Mouse (Mus musculus): ENCODE measurements around the gene Gsg1l. TPM values are rescaled to one million over a fixed set of nuclear protein-coding genes. Genes with fewer than 3 reads are reported as not detected.

Gene Gsg1l
- polyA plus RNA-seq, 1 experiment from 2014 or later, result 4.4 TPM

DNA sequence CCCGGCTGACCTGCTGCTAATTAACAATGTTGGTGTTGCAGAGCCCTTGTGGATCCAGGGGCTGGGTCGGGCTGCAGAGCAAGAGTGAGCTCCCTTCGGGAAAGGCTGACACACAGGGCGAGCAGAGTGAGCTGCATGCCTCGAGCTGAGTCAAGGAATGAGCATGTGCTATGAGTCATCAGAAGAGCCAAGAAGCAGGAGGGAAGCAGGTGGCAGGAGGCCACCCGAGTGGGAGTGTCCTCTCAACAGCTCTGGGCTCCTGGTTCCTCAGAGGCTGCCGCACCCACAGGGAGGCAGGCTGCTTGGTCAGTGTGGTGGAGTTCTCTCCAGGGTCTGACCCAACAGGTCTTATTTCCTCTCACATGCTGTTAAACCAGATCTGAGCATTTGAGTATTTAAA, 183.2 kb downstream of the Gsg1l start:
- no peak overlapping the region for H3K4me3 ChIP-seq
- H3K27me3 ChIP-seq, result no peaks in the 10 kb centered on the region
- 58% methylated on average over 7 of the region's 7 CpGs for WGBS
- no peak overlapping the region for H3K9ac ChIP-seq (replicated peaks)
- H3K4me1 ChIP-seq, result 0 out of 2 replicates have a peak, but pooled peaks cover 7% of the 10 kb centered on the region
- H3K4me2 ChIP-seq (replicated peaks), result no peak overlapping the region
- no peak for ATAC-seq (ENCODE audit: low FRiP score, low read depth)
- H3K9me3 ChIP-seq, result no peaks in the 10 kb centered on the region
- H3K27ac ChIP-seq (replicated peaks), result no peak overlapping the region
- no peaks in the 10 kb centered on the region for H3K36me3 ChIP-seq

DNA sequence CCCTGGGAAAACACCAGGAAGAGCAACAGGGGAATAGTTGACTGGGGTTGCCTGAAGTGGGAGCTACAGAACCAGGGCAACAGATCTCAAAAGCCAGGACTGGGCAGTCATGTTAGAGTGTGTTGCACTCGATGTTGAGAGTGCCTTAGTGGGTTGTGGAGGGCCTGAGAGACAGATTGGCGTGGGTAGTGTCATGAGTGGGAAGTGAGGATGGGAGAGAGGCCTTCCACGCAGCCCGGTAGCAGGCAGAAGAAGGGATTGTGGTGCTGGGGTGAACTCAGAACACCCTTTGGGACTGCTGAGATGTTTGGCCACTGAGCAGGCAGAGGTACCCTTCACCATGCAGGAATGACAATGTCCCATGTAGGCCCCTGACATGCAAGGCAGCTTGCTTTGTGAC, 185.2 kb downstream of the Gsg1l start:
- Histone ChIP-seq H3K9ac (replicated peaks) (no peak overlapping the region), H3K27me3 (no peaks in the 10 kb centered on the region), H3K9me3 (no peaks in the 10 kb centered on the region), H3K4me3 (no peak overlapping the region), H3K4me2 (replicated peaks) (no peak overlapping the region), H3K36me3 (no peaks in the 10 kb centered on the region), H3K27ac (replicated peaks) (no peak overlapping the region), H3K4me1 (0 out of 2 replicates have a peak, but pooled peaks cover 7% of the 10 kb centered on the region)
- no peak for ATAC-seq (ENCODE audit: low FRiP score, low read depth)
- WGBS, result 83% methylated on average over 4 of the region's 4 CpGs

DNA sequence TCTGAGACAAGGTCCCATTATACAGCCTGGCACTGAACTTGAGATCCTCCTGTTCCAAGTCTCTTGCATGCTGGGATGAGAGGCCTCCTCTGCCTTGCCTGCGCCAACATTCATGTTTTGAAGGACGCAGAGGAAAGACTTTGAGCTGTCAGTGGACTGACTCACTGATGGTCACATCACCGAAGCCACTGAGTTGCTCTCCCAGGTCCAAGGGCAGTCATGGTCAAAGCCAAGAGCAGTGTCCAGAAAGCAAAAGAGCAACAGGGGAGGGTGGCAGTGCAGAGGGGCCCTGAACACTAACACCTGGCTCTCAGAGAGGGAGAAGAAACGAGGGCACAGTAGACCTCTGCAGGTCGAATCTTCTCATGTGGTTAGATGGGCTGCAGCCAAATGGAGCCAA, 188.6 kb downstream of the Gsg1l start:
- no peak overlapping the region for H3K4me3 ChIP-seq
- H3K4me1 ChIP-seq, result no peaks in the 10 kb centered on the region
- ATAC-seq (ENCODE audit: low FRiP score, low read depth), result no peak
- no peak overlapping the region for H3K4me2 ChIP-seq (replicated peaks)
- 94% methylated on average over 5 of the region's 5 CpGs for WGBS
- no peaks in the 10 kb centered on the region for H3K36me3 ChIP-seq
- H3K27me3 ChIP-seq, result no peaks in the 10 kb centered on the region
- no peak overlapping the region for H3K27ac ChIP-seq (replicated peaks)
- H3K9me3 ChIP-seq, result no peaks in the 10 kb centered on the region
- no peak overlapping the region for H3K9ac ChIP-seq (replicated peaks)

DNA sequence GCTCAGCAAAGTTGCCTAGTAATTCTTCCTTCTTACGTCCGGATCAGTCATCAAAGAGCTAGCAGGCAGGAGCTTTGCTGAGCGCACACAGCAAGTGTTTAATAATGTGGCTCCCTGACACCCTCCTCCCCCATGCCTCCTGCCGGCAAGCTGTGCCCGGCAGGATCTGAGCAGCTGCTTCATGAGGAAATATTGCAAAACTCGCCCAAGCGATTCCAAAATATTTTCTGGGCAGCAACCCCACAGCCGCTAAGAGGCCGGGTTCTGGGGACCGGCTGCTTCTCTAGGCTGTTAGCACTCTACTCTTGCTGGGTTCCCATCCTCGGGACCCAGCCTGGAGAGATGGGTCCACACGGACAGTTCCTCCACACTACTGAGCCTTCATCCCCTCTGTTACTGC, 193.8 kb downstream of the Gsg1l start:
- H3K9me3 ChIP-seq, result no peaks in the 10 kb centered on the region
- no peaks in the 10 kb centered on the region for H3K27me3 ChIP-seq
- H3K4me1 ChIP-seq, result peaks cover 12% of the 10 kb centered on the region; the same call in 1 of the 2 replicates
- H3K36me3 ChIP-seq, result no peaks in the 10 kb centered on the region
- H3K27ac ChIP-seq (replicated peaks), result no peak overlapping the region
- H3K4me2 ChIP-seq (replicated peaks), result no peak overlapping the region
- no peak overlapping the region for H3K9ac ChIP-seq (replicated peaks)
- 62% methylated on average over 12 of the region's 12 CpGs for WGBS
- no peak overlapping the region for H3K4me3 ChIP-seq
- ATAC-seq (ENCODE audit: low FRiP score, low read depth), result no peak

DNA sequence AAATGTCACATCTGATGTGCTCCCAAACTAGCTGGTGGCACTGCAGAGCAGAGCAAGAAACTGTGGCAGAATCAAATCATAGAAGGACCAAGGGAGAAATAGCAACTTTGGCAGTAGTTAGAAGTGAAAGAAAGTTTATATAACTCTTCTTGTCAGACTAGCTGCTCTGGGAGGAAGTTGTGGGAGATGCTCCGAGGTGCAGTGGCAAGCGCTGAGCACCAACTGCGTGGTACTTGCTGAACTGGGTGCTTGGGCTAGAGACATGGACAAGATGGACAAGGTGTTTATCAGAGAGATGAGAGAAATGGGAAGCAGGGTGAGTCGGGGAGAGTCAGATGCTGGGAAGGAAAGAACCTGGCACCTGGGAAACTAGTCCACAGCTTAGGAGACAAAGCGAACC, 194.4 kb downstream of the Gsg1l start:
- ATAC-seq (ENCODE audit: low FRiP score, low read depth), result no peak
- WGBS, result 88% methylated on average over 5 of the region's 5 CpGs
- no peak overlapping the region for H3K4me2 ChIP-seq (replicated peaks)

DNA sequence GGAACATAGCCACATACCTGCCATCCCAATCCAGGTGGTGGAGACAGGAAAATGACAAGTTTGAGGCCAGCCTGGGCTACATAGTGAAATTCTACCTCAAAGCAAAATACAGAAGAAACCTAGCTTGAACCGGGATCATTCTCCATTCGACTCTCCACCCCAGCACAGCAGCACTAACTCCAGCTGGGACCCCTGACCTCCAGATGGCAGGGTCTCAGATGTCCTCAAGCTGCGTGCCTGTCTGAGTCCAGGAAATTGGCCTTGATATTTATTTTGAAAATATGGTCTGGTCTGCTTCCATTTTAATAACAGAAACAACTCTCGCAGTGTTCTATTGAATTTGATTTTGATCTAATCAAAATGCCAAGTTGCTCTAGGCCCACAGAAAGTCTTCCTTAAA, 195.1 kb downstream of the Gsg1l start:
- Histone ChIP-seq H3K27me3 (no peaks in the 10 kb centered on the region), H3K4me3 (no peak overlapping the region), H3K4me1 (peaks cover 12% of the 10 kb centered on the region; the same call in 1 of the 2 replicates), H3K9me3 (no peaks in the 10 kb centered on the region), H3K36me3 (no peaks in the 10 kb centered on the region), H3K9ac (replicated peaks) (no peak overlapping the region), H3K4me2 (replicated peaks) (no peak overlapping the region), H3K27ac (replicated peaks) (no peak overlapping the region)
- 70% methylated on average over 4 of the region's 4 CpGs for WGBS
- no peak for ATAC-seq (ENCODE audit: low FRiP score, low read depth)

More for the DNA sequence above, 194.4 kb downstream of the Gsg1l start:
- H3K4me1 ChIP-seq, result peaks cover 12% of the 10 kb centered on the region; the same call in 1 of the 2 replicates
- H3K27me3 ChIP-seq, result no peaks in the 10 kb centered on the region
- no peaks in the 10 kb centered on the region for H3K9me3 ChIP-seq
- no peak overlapping the region for H3K27ac ChIP-seq (replicated peaks)
- no peak overlapping the region for H3K9ac ChIP-seq (replicated peaks)
- H3K4me3 ChIP-seq, result no peak overlapping the region
- H3K36me3 ChIP-seq, result no peaks in the 10 kb centered on the region

DNA sequence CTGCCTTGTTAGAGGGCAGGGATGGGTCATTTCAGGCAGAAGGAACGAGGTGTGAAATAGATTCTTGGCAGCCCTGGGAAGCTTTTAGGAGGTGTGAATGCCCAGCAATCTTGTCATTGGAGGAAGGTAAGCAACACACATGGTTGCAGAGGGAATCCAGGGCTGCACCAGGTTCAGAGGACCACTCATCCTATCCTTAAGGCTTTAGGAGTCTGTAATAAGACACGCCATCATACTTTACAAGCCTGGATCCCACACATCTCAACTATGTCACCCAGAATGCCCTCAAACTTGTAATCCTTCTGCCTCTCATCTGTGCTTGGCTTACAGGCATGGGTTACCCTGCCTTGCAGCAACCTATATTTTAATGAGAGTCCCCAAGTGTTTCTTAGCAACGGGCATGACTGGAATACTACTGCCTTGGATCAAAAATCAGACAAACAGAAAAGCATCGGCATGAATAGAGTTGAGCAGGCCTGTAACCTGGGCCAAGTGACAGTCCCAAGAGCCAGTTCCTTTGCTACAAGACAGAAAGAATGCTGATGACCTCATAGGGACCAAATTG, 196.0 kb downstream of the Gsg1l start:
- Histone ChIP-seq H3K36me3 (no peaks in the 10 kb centered on the region), H3K27me3 (no peaks in the 10 kb centered on the region), H3K9me3 (no peaks in the 10 kb centered on the region), H3K4me2 (replicated peaks) (no peak overlapping the region), H3K4me1 (peaks cover 12% of the 10 kb centered on the region; the same call in 1 of the 2 replicates), H3K9ac (replicated peaks) (no peak overlapping the region), H3K4me3 (no peak overlapping the region), H3K27ac (replicated peaks) (0 out of 2 replicates have a peak overlapping the region, but pooled peaks have one; percentile 12)
- WGBS, result 71% methylated on average over 4 of the region's 4 CpGs
- no peak for ATAC-seq (ENCODE audit: low FRiP score, low read depth)

DNA sequence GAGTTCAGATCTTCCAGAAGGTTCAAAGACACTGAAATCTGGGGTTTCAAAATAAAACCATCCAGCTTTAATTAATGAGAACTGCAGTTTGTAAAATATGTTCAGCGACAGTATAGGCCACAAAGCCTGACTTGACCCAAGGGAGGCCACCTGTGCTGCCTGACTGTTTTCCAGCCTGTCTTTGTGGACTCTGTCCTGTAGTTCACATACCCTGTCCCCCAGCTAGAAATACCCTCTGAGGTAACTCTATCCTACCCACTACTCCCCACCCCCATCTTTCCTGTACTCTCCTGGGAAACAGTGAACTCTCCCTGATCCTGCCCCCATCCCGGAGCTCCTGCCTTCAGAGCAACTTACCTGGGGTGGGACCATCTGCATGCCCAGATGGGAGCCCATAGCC, 199.0 kb downstream of the Gsg1l start:
- Histone ChIP-seq H3K4me1 (peaks cover 12% of the 10 kb centered on the region; the same call in 1 of the 2 replicates), H3K9ac (replicated peaks) (no peak overlapping the region), H3K27ac (replicated peaks) (no peak overlapping the region), H3K9me3 (no peaks in the 10 kb centered on the region), H3K36me3 (no peaks in the 10 kb centered on the region), H3K27me3 (no peaks in the 10 kb centered on the region), H3K4me2 (replicated peaks) (no peak overlapping the region), H3K4me3 (no peak overlapping the region)
- WGBS, result 78% methylated on average over 2 of the region's 2 CpGs
- no peak for ATAC-seq (ENCODE audit: low FRiP score, low read depth)

DNA sequence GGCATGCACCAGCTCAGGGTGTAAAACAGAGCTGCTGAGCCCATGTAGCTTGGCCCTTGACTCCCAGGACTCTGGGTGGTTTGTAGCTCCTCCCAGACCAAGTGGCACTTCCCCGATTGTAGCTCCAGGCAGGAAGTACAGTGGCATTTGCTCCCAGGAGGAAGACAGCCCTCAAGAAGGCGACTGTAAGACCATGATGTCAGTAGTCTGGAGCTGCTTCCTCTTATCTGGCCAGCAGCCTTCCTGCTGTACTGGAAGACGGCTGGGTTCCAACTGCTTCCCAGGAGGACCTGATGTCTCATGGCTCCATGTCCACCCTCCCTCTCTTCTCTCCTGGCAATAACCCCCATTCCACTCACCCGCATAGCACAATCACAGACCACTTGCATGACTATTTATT, 204.2 kb downstream of the Gsg1l start:
- Histone ChIP-seq H3K4me1 (0 out of 2 replicates have a peak, but pooled peaks cover 2% of the 10 kb centered on the region), H3K27me3 (no peaks in the 10 kb centered on the region), H3K9ac (replicated peaks) (no peak overlapping the region), H3K4me3 (no peak overlapping the region), H3K4me2 (replicated peaks) (no peak overlapping the region), H3K9me3 (no peaks in the 10 kb centered on the region), H3K27ac (replicated peaks) (no peak overlapping the region), H3K36me3 (no peaks in the 10 kb centered on the region)
- no peak for ATAC-seq (ENCODE audit: low FRiP score, low read depth)
- WGBS, result 81% methylated on average over 4 of the region's 4 CpGs

DNA sequence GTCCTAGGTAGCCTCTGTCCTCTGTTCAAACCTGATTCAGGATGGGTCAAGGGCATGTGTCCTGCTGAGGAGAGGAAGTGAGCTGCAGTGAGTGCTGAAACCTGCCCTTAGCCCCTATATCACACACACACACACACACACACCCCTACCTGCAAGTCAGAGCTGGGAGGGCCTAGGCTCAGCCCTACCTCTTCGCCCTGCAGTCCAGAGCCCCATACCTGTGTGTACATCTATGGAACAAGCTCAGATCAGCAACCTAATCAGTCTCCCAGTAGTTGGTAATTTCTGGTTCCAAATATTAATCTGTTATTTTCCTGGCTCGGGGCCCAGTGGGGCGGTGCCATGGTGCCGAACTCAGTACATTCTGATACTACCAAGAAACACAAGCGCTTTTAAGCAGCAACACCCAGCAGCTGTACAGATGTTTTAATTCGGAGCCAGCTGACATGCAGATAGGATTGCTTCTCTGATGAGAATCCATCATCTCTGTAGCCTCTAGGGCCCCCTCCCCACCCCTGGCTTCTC, 208.2 kb downstream of the Gsg1l start:
- no peak for ATAC-seq (ENCODE audit: low FRiP score, low read depth)

DNA sequence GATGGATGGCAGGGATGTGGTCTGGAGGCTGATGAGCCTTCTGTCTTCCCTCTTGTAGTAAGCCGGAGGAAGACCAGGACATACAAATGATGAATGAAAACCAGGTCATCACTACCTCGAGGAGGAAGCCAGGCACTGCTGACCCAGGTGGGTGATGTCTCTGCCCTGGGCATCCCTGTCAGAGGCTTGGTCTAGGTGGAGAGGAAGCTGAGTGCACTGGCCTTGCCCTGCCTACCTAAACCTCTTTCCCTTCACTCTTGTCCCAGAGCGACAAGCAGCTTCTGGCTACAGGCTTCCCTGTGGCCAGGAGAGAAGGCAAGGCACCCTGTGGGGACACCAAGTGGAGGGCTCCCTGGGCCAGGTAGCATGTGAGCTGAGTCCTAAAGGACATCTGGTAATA, 209.3 kb downstream of the Gsg1l start:
- Histone ChIP-seq H3K4me1 (peaks cover 27% of the 10 kb centered on the region), H3K27ac (replicated peaks) (no peak overlapping the region; the same call in 1 of the 2 replicates), H3K4me3 (no peak overlapping the region), H3K9me3 (no peaks in the 10 kb centered on the region), H3K4me2 (replicated peaks) (no peak overlapping the region), H3K27me3 (no peaks in the 10 kb centered on the region), H3K9ac (replicated peaks) (no peak overlapping the region), H3K36me3 (no peaks in the 10 kb centered on the region)
- 83% methylated on average over 3 of the region's 3 CpGs for WGBS
- ATAC-seq (ENCODE audit: low FRiP score, low read depth), result no peak

More for the DNA sequence above, 208.2 kb downstream of the Gsg1l start:
- Histone ChIP-seq H3K27ac (replicated peaks) (no peak overlapping the region), H3K9me3 (no peaks in the 10 kb centered on the region), H3K4me1 (peaks cover 27% of the 10 kb centered on the region), H3K36me3 (no peaks in the 10 kb centered on the region), H3K27me3 (no peaks in the 10 kb centered on the region), H3K4me2 (replicated peaks) (no peak overlapping the region), H3K4me3 (no peak overlapping the region), H3K9ac (replicated peaks) (no peak overlapping the region)
- 90% methylated on average over 6 of the region's 6 CpGs for WGBS

DNA sequence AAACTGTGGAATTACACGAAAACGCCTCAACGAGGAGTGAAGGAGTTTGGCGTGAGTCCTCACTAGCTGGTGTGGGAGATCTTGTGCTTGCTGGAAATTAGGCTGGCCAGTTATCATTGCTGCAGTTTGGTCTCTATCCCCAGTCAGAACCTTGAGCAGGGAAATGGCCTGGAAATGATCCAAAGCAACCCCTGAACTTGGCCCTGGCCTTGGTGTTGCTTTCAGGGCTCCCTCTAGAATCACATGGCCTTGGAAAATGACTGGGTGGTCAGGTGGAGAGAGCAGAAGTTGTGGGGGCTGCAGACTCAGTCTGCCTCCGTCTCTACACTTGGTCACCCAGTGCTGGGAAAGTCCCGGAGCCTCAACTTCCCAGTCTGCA, 210.0 kb downstream of the Gsg1l start:
- no peaks in the 10 kb centered on the region for H3K36me3 ChIP-seq
- no peak overlapping the region for H3K9ac ChIP-seq (replicated peaks)
- H3K4me2 ChIP-seq (replicated peaks), result 0 out of 2 replicates have a peak overlapping the region, but pooled peaks have one; percentile 3
- no peaks in the 10 kb centered on the region for H3K27me3 ChIP-seq
- H3K4me3 ChIP-seq, result no peak overlapping the region
- ATAC-seq (ENCODE audit: low FRiP score, low read depth), result no peak
- peak overlapping the region; percentile 82 for H3K27ac ChIP-seq (replicated peaks)
- no peaks in the 10 kb centered on the region for H3K9me3 ChIP-seq
- WGBS, result 64% methylated on average over 6 of the region's 6 CpGs
- peaks cover 27% of the 10 kb centered on the region for H3K4me1 ChIP-seq

All from midbrain, embryonic 12.5 days (tissue).